ENCODE assay signal across 8 mouse cellular contexts in genomic region chr2:141231011-141231668, GRCm38 (mm10).
DNase-seq lines count a peak whose midpoint lies in the region; ATAC-seq lines count a peak whose summit lies in the region.

No protein-coding gene starts in this region.

- no peak overlapping the region for H3K4me3 ChIP-seq in embryonic facial prominence, embryonic 13.5 days
- no peak overlapping the region for H3K4me3 ChIP-seq in liver, embryonic 11.5 days (ENCODE audit: low read depth, low read length)

- H3K27ac ChIP-seq in embryonic facial prominence, embryonic 13.5 days: peak overlapping the region; percentile 71
- no peak overlapping the region for H3K27ac ChIP-seq in liver, embryonic 11.5 days (ENCODE audit: low read depth, low read length)

- H3K9me3 ChIP-seq in embryonic facial prominence, embryonic 13.5 days: no peaks in the 10 kb centered on the region
- no peaks in the 10 kb centered on the region for H3K9me3 ChIP-seq in liver, embryonic 11.5 days (ENCODE audit: control insufficient read depth, low read length)

- no peak for ATAC-seq in embryonic facial prominence, embryonic 13.5 days (ENCODE audit: insufficient number of reproducible peaks, insufficient read depth, low FRiP score, low TSS enrichment, low read depth)
- ATAC-seq in liver, embryonic 11.5 days (replicated peaks; ENCODE audit: low FRiP score): no peak

- H3K36me3 ChIP-seq in embryonic facial prominence, embryonic 13.5 days: no peaks in the 10 kb centered on the region
- no peaks in the 10 kb centered on the region for H3K36me3 ChIP-seq in liver, embryonic 11.5 days (ENCODE audit: control insufficient read depth, insufficient read depth, low read length)

- H3K9ac ChIP-seq in embryonic facial prominence, embryonic 13.5 days: no peak overlapping the region
- H3K9ac ChIP-seq in liver, embryonic 11.5 days (ENCODE audit: low read depth, low read length): no peak overlapping the region

- 17% methylated on average over 16 of the region's 16 CpGs for WGBS in embryonic facial prominence, embryonic 13.5 days
- WGBS in liver, embryonic 11.5 days: 26% methylated on average over 16 of the region's 16 CpGs

- H3K4me2 ChIP-seq in embryonic facial prominence, embryonic 13.5 days: peak overlapping the region; percentile 44
- H3K4me2 ChIP-seq in liver, embryonic 11.5 days: no peak overlapping the region

- peak; percentile 33 for DNase-seq in layer of hippocampus, adult 11-12 months (ENCODE audit: low spot score)
- DNase-seq in layer of hippocampus, adult 9-10 months (ENCODE audit: low spot score): no peak
- DNase-seq in layer of hippocampus, adult 9-11 months: peak; percentile 42
- peak; percentile 17 for DNase-seq in neural tube, embryonic 10.5 days (ENCODE audit: extremely low spot score, low spot score)
- no peak for DNase-seq in liver, embryonic 11.5 days (ENCODE audit: low spot score)
- no peak for DNase-seq in adipocyte (ENCODE audit: low spot score)
- no peak for DNase-seq in kidney, adult 8-10 months

- H3K27me3 ChIP-seq in embryonic facial prominence, embryonic 13.5 days: no peaks in the 10 kb centered on the region
- H3K27me3 ChIP-seq in liver, embryonic 11.5 days (replicated peaks; ENCODE audit: control insufficient read depth, insufficient read depth, low read length): no peaks in the 10 kb centered on the region

- H3K4me1 ChIP-seq in embryonic facial prominence, embryonic 13.5 days: peaks cover 42% of the 10 kb centered on the region
- H3K4me1 ChIP-seq in liver, embryonic 11.5 days (replicated peaks; ENCODE audit: control insufficient read depth, insufficient read depth, low read length): no peaks in the 10 kb centered on the region

Comparison
In these comparisons a context has a peak if more than half of its experiments do, and no peak if none do; other contexts are left out.
1. DNase-seq: peak in layer of hippocampus, adult 11-12 months (single experiment), layer of hippocampus, adult 9-11 months (single experiment) and neural tube, embryonic 10.5 days (single experiment); none in layer of hippocampus, adult 9-10 months (single experiment), liver, embryonic 11.5 days (single experiment), adipocyte (single experiment) and kidney, adult 8-10 months (0 of 2).